Mouse (Mus musculus): ENCODE data around the gene Olfr1324.
"Not testable (repeated sequence)": the region's sequence is repeated elsewhere in the genome, so short reads cannot be mapped to it uniquely, and the experiment has no call there.

The Olfr1324 gene

GRCm38 (mm10) chrX:50428398-50428797 lies at the start of gene Olfr1324:
Gene Olfr1324 (minus strand): TSS chrX:50428498.
- DNase-seq: no peak

GRCm38 (mm10) chrX:50470341-50470740 lies 42.0 kb upstream of the Olfr1324 start:
- not testable (repeated sequence) for DNase-seq

- DNase-seq: no peak
Measured at GRCm38 (mm10) chrX:50456136-50456535, 27.8 kb upstream of the Olfr1324 start.

- no peak for DNase-seq
Measured at GRCm38 (mm10) chrX:50443352-50443751, 15.1 kb upstream of the Olfr1324 start.

GRCm38 (mm10) chrX:50442696-50443095 lies 14.4 kb upstream of the Olfr1324 start:
- no peak for DNase-seq

- no peak for DNase-seq
Measured at GRCm38 (mm10) chrX:50432499-50432898, 4.2 kb upstream of the Olfr1324 start.

- DNase-seq: no peak
Measured at GRCm38 (mm10) chrX:50427712-50428328, 478 bp downstream of the Olfr1324 start.

- DNase-seq: no peak
Measured at GRCm38 (mm10) chrX:50425899-50426436, 2.3 kb downstream of the Olfr1324 start.

GRCm38 (mm10) chrX:50410361-50410760 lies 17.9 kb downstream of the Olfr1324 start:
- not testable (repeated sequence) for DNase-seq

- DNase-seq: not testable (repeated sequence)
Measured at GRCm38 (mm10) chrX:50390616-50391015, 37.7 kb downstream of the Olfr1324 start.

- no peak for DNase-seq
Measured at GRCm38 (mm10) chrX:50374978-50375377, 53.3 kb downstream of the Olfr1324 start.

Data from kidney, adult 9 months (tissue).